In genomic region chr12:104715453-104715852, GRCm38 (mm10) we compare ENCODE assay signal across 19 mouse cellular contexts.
"Had no signal": no experiment of that assay in that cellular context is flagged by ENCODE, and none has a peak within 500 bp of the region (broad histone marks: within the 10 kb centered on the region; RNA-seq: fewer than 3 reads in every experiment).

No protein-coding gene starts in this region.

- H3K27ac ChIP-seq: kidney, postnatal 0 days; layer of hippocampus, adult 2 months; liver, embryonic 13.5 days; macrophage; midbrain, embryonic 15.5 days; neural tube, embryonic 12.5 days; neural tube, embryonic 15.5 days; stomach, embryonic 15.5 days had no signal

- H3K4me1 ChIP-seq: liver, embryonic 13.5 days; midbrain, embryonic 15.5 days; stomach, embryonic 15.5 days had no signal

- H3K27me3 ChIP-seq: liver, embryonic 13.5 days; midbrain, embryonic 15.5 days; neural tube, embryonic 12.5 days; neural tube, embryonic 15.5 days; stomach, embryonic 15.5 days had no signal

- H3K9me3 ChIP-seq: liver, embryonic 13.5 days; midbrain, embryonic 15.5 days; neural tube, embryonic 12.5 days; neural tube, embryonic 15.5 days; stomach, embryonic 15.5 days had no signal

- ATAC-seq: lung, postnatal 0 days; midbrain, embryonic 15.5 days had no signal

- H3K4me3 ChIP-seq: layer of hippocampus, adult 2 months; liver, embryonic 13.5 days; midbrain, embryonic 15.5 days; neural tube, embryonic 12.5 days; neural tube, embryonic 15.5 days; stomach, embryonic 15.5 days had no signal

- H3K9ac ChIP-seq: liver, embryonic 13.5 days; lung, embryonic 14.5 days; midbrain, embryonic 15.5 days; neural tube, embryonic 12.5 days; neural tube, embryonic 15.5 days; stomach, embryonic 15.5 days had no signal

- DNase-seq: kidney, adult 2 months; kidney, postnatal 25 days; layer of hippocampus, adult 9-11 months; liver, embryonic 13.5 days; lung, embryonic 14.5 days; retina, postnatal 1 day; right cerebral cortex, postnatal 25 days; spleen, adult 18-20 months; thymus, adult 18-20 months; thymus, postnatal 4 days had no signal

- H3K4me2 ChIP-seq: liver, embryonic 13.5 days; lung, embryonic 14.5 days; midbrain, embryonic 11.5 days; midbrain, embryonic 15.5 days; neural tube, embryonic 12.5 days; neural tube, embryonic 15.5 days; stomach, embryonic 15.5 days had no signal
